Mouse (Mus musculus): Measurements from ENCODE around the gene Tspan4.

- TF ChIP-seq CTCF (IDR thresholded peaks at IDR 0.05; ENCODE audit: low read depth) (peak; percentile 99), EP300 (IDR thresholded peaks at IDR 0.05; ENCODE audit: low read depth) (no peak)
Observed at GRCm38 (mm10) chr7:141480842-141481497, 5.9 kb downstream of the Tspan4 start.

Data from liver, embryonic 14.5 days (tissue).